Mouse (Mus musculus) common myeloid progenitor, adult 5-6 weeks (primary cell): ENCODE results near the gene Klf17. TPM values are rescaled to one million over a fixed set of nuclear protein-coding genes. Genes with fewer than 3 reads are reported as not detected.

Experiments used
- total RNA-seq: library from RNA; stranded (forward); fragments of 200-1000, 187-1606 nt; gene quantifications from 2 replicates; pipeline ENCODE4 v1.2.3, GENCODE M21; 2017

Klf17 gene
- total RNA-seq, 1 experiment from 2014 or later = not detected

Other genes with a start within 250 kb of the Klf17 start
- gene Eri3, start 215.3 kb downstream of the Klf17 start, total RNA-seq = 27.1 and 37.4 TPM in 2 replicates
- 24.5 and 29.5 TPM in 2 replicates for gene Dmap1, start 83.4 kb downstream of the Klf17 start, total RNA-seq
- not detected in 2 replicates for gene Gm12845, start 41.2 kb downstream of the Klf17 start, total RNA-seq
- 0.68 and 1.9 TPM in 2 replicates for gene Slc6a9, start 68.9 kb upstream of the Klf17 start, total RNA-seq
- 0.15 and 0.32 TPM in 2 replicates for gene Ccdc24, start 106.9 kb upstream of the Klf17 start, total RNA-seq
- gene B4galt2, start 117.8 kb upstream of the Klf17 start, total RNA-seq = 0.34 TPM in 1 of 2 replicates, not detected in the other
- 54.1 and 85.0 TPM in 2 replicates for gene Atp6v0b, start 121.7 kb upstream of the Klf17 start, total RNA-seq
- gene Dph2, start 126.4 kb upstream of the Klf17 start, total RNA-seq = 6.6 and 7.0 TPM in 2 replicates
- gene Ipo13, start 149.4 kb upstream of the Klf17 start, total RNA-seq = 11.3 and 17.9 TPM in 2 replicates
- not detected in 2 replicates for gene Artn, start 164.1 kb upstream of the Klf17 start, total RNA-seq